In genomic region chr6:93819888-93820287, GRCm38 (mm10) we compare ENCODE assay signal across 8 mouse cellular contexts.
DNase-seq lines count a peak whose midpoint lies in the region; ATAC-seq lines count a peak whose summit lies in the region.

No protein-coding gene starts in this region.

- 0 out of 2 replicates have a peak, but pooled peaks have one; percentile 36 for ATAC-seq in intestine, embryonic 15.5 days
- ATAC-seq in intestine, embryonic 16.5 days, result no peak
- ATAC-seq in forebrain, embryonic 15.5 days (replicated peaks), result peak; percentile 96
- ATAC-seq in midbrain, embryonic 14.5 days (ENCODE audit: low FRiP score, low TSS enrichment), result peak; percentile 96

- H3K4me2 ChIP-seq in intestine, embryonic 15.5 days (replicated peaks), result no peak overlapping the region
- no peak overlapping the region for H3K4me2 ChIP-seq in intestine, embryonic 16.5 days (ENCODE audit: low read depth, low read length)
- peak overlapping the region; percentile 37 for H3K4me2 ChIP-seq in forebrain, embryonic 15.5 days (replicated peaks)
- peak overlapping the region; percentile 27 for H3K4me2 ChIP-seq in midbrain, embryonic 14.5 days (ENCODE audit: low read length)

- no peaks in the 10 kb centered on the region for H3K27me3 ChIP-seq in intestine, embryonic 15.5 days (replicated peaks)
- no peaks in the 10 kb centered on the region for H3K27me3 ChIP-seq in intestine, embryonic 16.5 days (replicated peaks; ENCODE audit: control insufficient read depth, insufficient read depth, low read length)
- no peaks in the 10 kb centered on the region for H3K27me3 ChIP-seq in forebrain, embryonic 15.5 days
- no peaks in the 10 kb centered on the region for H3K27me3 ChIP-seq in midbrain, embryonic 14.5 days (ENCODE audit: control insufficient read depth, insufficient read depth, low read length)

- 57% methylated on average over 6 of the region's 6 CpGs for WGBS in intestine, embryonic 15.5 days
- 57% methylated on average over 6 of the region's 6 CpGs for WGBS in intestine, embryonic 16.5 days
- WGBS in forebrain, embryonic 15.5 days, result under 1% methylated on average over 6 of the region's 6 CpGs
- WGBS in midbrain, embryonic 14.5 days, result 5% methylated on average over 6 of the region's 6 CpGs

- no peaks in the 10 kb centered on the region for H3K36me3 ChIP-seq in intestine, embryonic 15.5 days
- H3K36me3 ChIP-seq in intestine, embryonic 16.5 days (ENCODE audit: control insufficient read depth, insufficient read depth, low read length), result no peaks in the 10 kb centered on the region
- H3K36me3 ChIP-seq in forebrain, embryonic 15.5 days, result no peaks in the 10 kb centered on the region
- H3K36me3 ChIP-seq in midbrain, embryonic 14.5 days (ENCODE audit: control insufficient read depth, insufficient read depth, low read length), result no peaks in the 10 kb centered on the region

- H3K27ac ChIP-seq in intestine, embryonic 15.5 days, result no peak overlapping the region
- H3K27ac ChIP-seq in intestine, embryonic 16.5 days (ENCODE audit: low read length), result no peak overlapping the region
- peak overlapping the region; percentile 87 for H3K27ac ChIP-seq in forebrain, embryonic 15.5 days (replicated peaks)
- peak overlapping the region; percentile 77 for H3K27ac ChIP-seq in midbrain, embryonic 14.5 days (replicated peaks; ENCODE audit: low read depth, low read length)

- no peaks in the 10 kb centered on the region for H3K4me1 ChIP-seq in intestine, embryonic 15.5 days (replicated peaks)
- H3K4me1 ChIP-seq in intestine, embryonic 16.5 days (ENCODE audit: control insufficient read depth, insufficient read depth, low read length), result no peaks in the 10 kb centered on the region
- H3K4me1 ChIP-seq in forebrain, embryonic 15.5 days, result peaks cover 59% of the 10 kb centered on the region
- H3K4me1 ChIP-seq in midbrain, embryonic 14.5 days (ENCODE audit: control insufficient read depth, insufficient read depth, low read length), result peaks cover 51% of the 10 kb centered on the region

- H3K9me3 ChIP-seq in intestine, embryonic 15.5 days, result no peaks in the 10 kb centered on the region
- no peaks in the 10 kb centered on the region for H3K9me3 ChIP-seq in intestine, embryonic 16.5 days (ENCODE audit: control insufficient read depth, low read length)
- H3K9me3 ChIP-seq in forebrain, embryonic 15.5 days, result no peaks in the 10 kb centered on the region
- no peaks in the 10 kb centered on the region for H3K9me3 ChIP-seq in midbrain, embryonic 14.5 days (ENCODE audit: control insufficient read depth, low read length)

- no peak overlapping the region for H3K9ac ChIP-seq in intestine, embryonic 15.5 days
- H3K9ac ChIP-seq in intestine, embryonic 16.5 days (ENCODE audit: low read depth, low read length), result no peak overlapping the region
- H3K9ac ChIP-seq in forebrain, embryonic 15.5 days (replicated peaks), result no peak overlapping the region
- no peak overlapping the region for H3K9ac ChIP-seq in midbrain, embryonic 14.5 days (replicated peaks; ENCODE audit: low read length)

- H3K4me3 ChIP-seq in intestine, embryonic 15.5 days (replicated peaks), result no peak overlapping the region
- H3K4me3 ChIP-seq in intestine, embryonic 16.5 days (ENCODE audit: low read length), result no peak overlapping the region
- 0 out of 2 replicates have a peak overlapping the region, but pooled peaks have one; percentile 11 for H3K4me3 ChIP-seq in forebrain, embryonic 15.5 days
- H3K4me3 ChIP-seq in midbrain, embryonic 14.5 days (replicated peaks; ENCODE audit: low read depth, low read length), result no peak overlapping the region

- peak; percentile 97 to 98 for DNase-seq in cerebellum, adult 18-20 months
- DNase-seq in layer of hippocampus, adult 18-20 months (ENCODE audit: low spot score in 2 of 2), result peak; percentile 79 to 88
- DNase-seq in midbrain, embryonic 14.5 days, result peak; percentile 91
- no peak for DNase-seq in thymus, adult 18-20 months
- no peak for DNase-seq in heart, adult 8-10 months (ENCODE audit: low spot score)

Comparison
In these comparisons a context has a peak if more than half of its experiments do, and no peak if none do; other contexts are left out.
1. H3K27ac ChIP-seq: peak in forebrain, embryonic 15.5 days (single experiment) and midbrain, embryonic 14.5 days (single experiment); none in intestine, embryonic 15.5 days (single experiment) and intestine, embryonic 16.5 days (single experiment).
2. H3K4me2 ChIP-seq: peak in forebrain, embryonic 15.5 days (single experiment) and midbrain, embryonic 14.5 days (single experiment); none in intestine, embryonic 15.5 days (single experiment) and intestine, embryonic 16.5 days (single experiment).
3. DNase-seq: peak in cerebellum, adult 18-20 months (2 of 2), layer of hippocampus, adult 18-20 months (2 of 2) and midbrain, embryonic 14.5 days (single experiment); none in thymus, adult 18-20 months (0 of 2) and heart, adult 8-10 months (single experiment).